Mouse (Mus musculus) limb, embryonic 14.5 days (tissue): ENCODE measurements at regions not wholly inside any gene's neighbourhood (a gene's known extent, or its start where the extent isn't known, plus 50 kb on each side); places are given as distances from the start of the nearest gene placed in this dataset.

Source experiments
- ATAC-seq: fragments of 200-750 bp; cut with Nextera tagmentation; 2 replicates; pipeline ENCODE4 v1.8.0; 2017; ENCODE audit warnings: low read depth, moderate number of reproducible peaks, moderate TSS enrichment; ENCODE audit not compliant: low FRiP score
- DNase-seq: peaks from one replicate; pipeline ENCODE4 v3.0.0-alpha.2; 2015; ENCODE audit warnings: low spot score
- H3K27ac ChIP-seq: fragments of 300-500 bp; sonication (generic); replicated peaks from 2 replicates; pipeline ENCODE4 v1.5.1; 2014; ENCODE audit warnings: low read depth, mild to moderate bottlenecking, low read length, moderate library complexity, mixed read lengths
- H3K27me3 ChIP-seq: fragments of 300-500 bp; sonication (generic); 2 replicates; pipeline ENCODE4 v1.6.1; 2014; ENCODE audit warnings: low read length, mixed read lengths; ENCODE audit not compliant: control insufficient read depth, insufficient read depth
- H3K36me3 ChIP-seq: fragments of 300-500 bp; sonication (generic); 2 replicates; pipeline ENCODE4 v1.6.1; 2014; ENCODE audit warnings: mild to moderate bottlenecking, low read length, moderate library complexity, mixed read lengths; ENCODE audit not compliant: control insufficient read depth, insufficient read depth
- H3K4me1 ChIP-seq: fragments of 300-500 bp; sonication (generic); 2 replicates; pipeline ENCODE4 v1.6.1; 2014; ENCODE audit warnings: antibody characterized with exemption, low read length, mixed read lengths; ENCODE audit not compliant: control insufficient read depth, insufficient read depth
- H3K4me2 ChIP-seq: fragments of 300-500 bp; sonication (generic); replicated peaks from 2 replicates; pipeline ENCODE4 v1.6.1; 2014; ENCODE audit warnings: low read depth, mild to moderate bottlenecking, low read length, moderate library complexity; ENCODE audit not compliant: severe bottlenecking
- H3K4me3 ChIP-seq: fragments of 300-500 bp; sonication (generic); replicated peaks from 2 replicates; pipeline ENCODE4 v1.5.1; 2014; ENCODE audit warnings: low read length
- H3K9ac ChIP-seq: fragments of 300-500 bp; sonication (generic); 2 replicates; pipeline ENCODE4 v1.6.1; 2014; ENCODE audit warnings: mild to moderate bottlenecking, low read depth, low read length, moderate library complexity; ENCODE audit not compliant: severe bottlenecking
- H3K9me3 ChIP-seq: fragments of 300-500 bp; sonication (generic); 2 replicates; pipeline ENCODE4 v1.6.1; 2016; ENCODE audit warnings: low read length; ENCODE audit not compliant: control insufficient read depth
- POLR2A ChIP-seq: fragments of 200-500 bp; IDR thresholded peaks from 2 replicates; pipeline ENCODE4 v1.8.0; 2012; ENCODE audit warnings: inconsistent platforms, mild to moderate bottlenecking, moderate library complexity, borderline replicate concordance; ENCODE audit not compliant: insufficient read depth, insufficient read length; ENCODE audit errors: extremely low read depth
- WGBS: fragments of 180-500 bp; shearing (Covaris S2); extraction: QIAGEN DNeasy Blood & Tissue Kit; methylation state at CpG from one replicate; pipeline ENCODE4 v1.1.7; 2014; 5-methylcytosine and 5-hydroxymethylcytosine counted together

- no peaks in the 10 kb centered on the region for H3K4me1 ChIP-seq
- no peak overlapping the region for H3K27ac ChIP-seq
- WGBS = 62% methylated on average over 1 of the region's 1 CpGs
- no peak for TF ChIP-seq POLR2A
- H3K9ac ChIP-seq = no peak overlapping the region
- no peak for ATAC-seq
- H3K4me2 ChIP-seq = no peak overlapping the region
- DNase-seq = peak; percentile 20
- no peaks in the 10 kb centered on the region for H3K27me3 ChIP-seq
- no peaks in the 10 kb centered on the region for H3K36me3 ChIP-seq
- H3K9me3 ChIP-seq = no peaks in the 10 kb centered on the region
- H3K4me3 ChIP-seq = no peak overlapping the region
Observed at GRCm38 (mm10) chrX:80799740-80800139, 270.8 kb upstream of the Tmem47 start.

- no peak for TF ChIP-seq POLR2A
- no peak for DNase-seq
- WGBS = 70% methylated on average over 2 of the region's 2 CpGs
- no peak overlapping the region for H3K4me3 ChIP-seq
- no peaks in the 10 kb centered on the region for H3K27me3 ChIP-seq
- no peak overlapping the region for H3K27ac ChIP-seq
- H3K9me3 ChIP-seq = no peaks in the 10 kb centered on the region
- H3K36me3 ChIP-seq = no peaks in the 10 kb centered on the region
- H3K4me1 ChIP-seq = no peaks in the 10 kb centered on the region
- no peak for ATAC-seq
- H3K4me2 ChIP-seq = no peak overlapping the region
- no peak overlapping the region for H3K9ac ChIP-seq
Observed at GRCm38 (mm10) chrX:80800271-80800670, 270.2 kb upstream of the Tmem47 start.
